Mouse (Mus musculus): Measurements from ENCODE around the gene Sf3b1.

Gene Sf3b1

DNA sequence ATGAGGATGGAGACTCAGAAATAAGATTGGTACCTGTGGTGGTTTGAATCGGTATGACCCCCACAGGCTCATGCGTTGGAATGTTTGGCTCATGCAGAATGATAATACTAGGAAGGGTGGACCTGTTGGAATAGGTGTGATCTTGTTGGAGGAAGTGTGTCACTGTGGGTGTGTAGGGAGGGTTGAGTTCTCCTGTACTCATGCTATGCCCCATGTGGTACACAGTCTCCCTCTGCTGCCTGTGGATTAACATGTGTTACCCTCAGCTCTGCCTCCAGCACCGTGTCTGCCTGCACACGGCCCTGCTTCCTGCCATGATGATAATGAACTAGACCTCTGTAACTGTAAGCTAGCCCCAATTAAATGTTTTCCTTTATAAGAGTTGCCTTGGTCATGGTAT lies 72.4 kb downstream of the Sf3b1 start:
- no peak for DNase-seq (ENCODE audit: low spot score)

DNA sequence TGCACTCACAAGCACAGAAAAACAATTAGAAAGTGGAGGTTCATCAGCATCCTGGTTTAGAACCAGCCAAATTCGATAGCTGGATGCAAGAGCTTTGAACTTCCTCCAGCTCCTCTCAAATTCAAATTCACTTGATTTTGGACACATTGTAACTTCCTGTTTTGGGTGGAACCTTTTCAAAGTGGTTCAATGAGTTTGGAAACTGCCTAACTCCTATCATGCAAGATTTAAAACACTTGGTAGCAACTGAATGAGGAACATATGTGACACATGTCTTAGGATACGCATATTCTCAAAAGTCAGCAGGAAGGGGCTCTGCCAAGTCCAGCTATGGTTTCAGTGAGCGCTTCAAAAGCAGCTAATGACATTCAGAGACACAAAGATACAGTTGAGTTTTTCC lies 82.6 kb downstream of the Sf3b1 start:
- DNase-seq (ENCODE audit: low spot score) = no peak

DNA sequence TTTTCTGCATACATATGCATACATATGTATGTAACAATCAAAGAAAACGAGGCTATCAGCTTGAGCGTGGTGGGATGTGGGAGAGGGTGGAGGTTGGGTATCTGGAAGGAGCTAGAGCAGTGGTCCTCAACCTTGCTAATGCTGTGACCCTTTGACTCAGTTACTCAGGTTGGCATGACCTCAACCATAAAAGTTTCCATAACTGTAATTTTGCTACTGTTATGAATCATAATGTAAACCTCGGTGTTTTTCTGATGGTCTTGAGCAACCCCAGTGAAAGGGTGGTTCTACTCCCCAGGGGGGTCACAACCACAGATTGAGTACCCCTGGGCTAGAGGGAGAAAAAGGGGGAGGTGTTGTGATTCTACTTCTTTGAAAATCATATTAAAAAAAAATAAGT lies 91.8 kb downstream of the Sf3b1 start:
- no peak for DNase-seq (ENCODE audit: low spot score)
